ENCODE assay signal across 8 mouse cellular contexts in the genomic region with DNA sequence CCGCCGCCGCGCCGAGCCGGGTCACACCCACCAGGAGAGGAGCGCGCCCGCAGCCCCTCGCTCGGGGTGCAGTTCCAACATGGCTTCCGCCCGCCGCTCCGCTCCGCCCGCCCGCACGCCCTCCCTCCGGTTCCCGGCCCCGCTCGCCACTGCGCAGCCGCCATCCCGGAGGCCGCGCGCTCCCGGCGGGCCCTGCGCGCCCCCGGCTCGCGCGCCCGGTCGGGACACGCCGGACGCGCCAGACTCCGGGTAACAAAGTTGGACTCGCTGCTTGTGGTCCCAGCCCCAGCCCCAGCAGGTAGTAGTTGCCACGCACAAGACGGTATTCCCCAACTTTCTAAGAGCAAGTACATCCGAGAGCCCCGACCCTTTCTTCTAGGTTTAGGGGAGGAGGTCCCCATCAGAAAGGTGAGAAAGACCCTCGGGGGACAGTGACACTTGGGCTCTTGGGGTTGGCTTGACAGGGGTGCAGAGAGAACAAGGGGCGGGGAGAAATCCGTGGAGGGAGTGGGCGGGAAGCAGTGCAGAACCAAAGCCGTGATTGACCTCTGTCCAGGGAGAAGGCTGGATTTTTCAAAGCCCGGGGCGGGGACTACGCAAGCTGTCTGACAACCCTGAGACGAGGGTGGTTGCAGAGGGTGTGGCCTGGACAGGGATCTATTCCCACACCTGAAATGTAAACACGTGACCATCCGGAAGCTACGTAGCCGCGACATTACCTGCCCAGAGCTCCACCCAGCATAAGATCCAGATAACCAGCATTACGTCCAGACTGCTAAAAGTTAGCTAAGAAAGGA. TPM values are rescaled to one million over a fixed set of nuclear protein-coding genes. Genes with fewer than 3 reads are reported as not detected.
DNase-seq lines count a peak whose midpoint lies in the region; ATAC-seq and TF ChIP-seq lines count a peak whose summit lies in the region.

A gene (minus strand): TSS at position 424 of the 797 bp plus-strand sequence.

- peak; percentile 93 for ATAC-seq in heart, embryonic 14.5 days (ENCODE audit: insufficient number of reproducible peaks, insufficient read depth, low FRiP score, low read depth)
- ATAC-seq in liver, embryonic 14.5 days (ENCODE audit: insufficient read depth): peak; percentile 81
- ATAC-seq in neural tube, embryonic 11.5 days (ENCODE audit: insufficient read depth, low FRiP score, low TSS enrichment): peak; percentile 95
- peak; percentile 92 for ATAC-seq in stomach, embryonic 16.5 days (ENCODE audit: insufficient read depth, low FRiP score)

- WGBS in bone marrow, adult 2 months: 4% methylated on average over 59 of the region's 64 CpGs
- whole genome bisulfite sequencing in forebrain, embryonic 10.5 days: under 1% methylated on average over 57 of the region's 64 CpGs
- WGBS in heart, embryonic 14.5 days: under 1% methylated on average over 47 of the region's 64 CpGs
- 2% methylated on average over 59 of the region's 64 CpGs for WGBS in liver, embryonic 14.5 days (ENCODE audit: insufficient replicate concordance)
- WGBS in neural tube, embryonic 11.5 days: 1% methylated on average over 58 of the region's 64 CpGs
- WGBS in stomach, embryonic 16.5 days: under 1% methylated on average over 52 of the region's 64 CpGs

- peaks cover 3% of the 10 kb centered on the region; the same call in 1 of the 2 replicates for H3K9me3 ChIP-seq in forebrain, embryonic 10.5 days
- H3K9me3 ChIP-seq in heart, embryonic 14.5 days (ENCODE audit: control insufficient read depth, low read length): 0 out of 2 replicates have a peak, but pooled peaks cover 4% of the 10 kb centered on the region
- no peaks in the 10 kb centered on the region for H3K9me3 ChIP-seq in liver, embryonic 14.5 days (ENCODE audit: control insufficient read depth, low read length)
- no peaks in the 10 kb centered on the region for H3K9me3 ChIP-seq in neural tube, embryonic 11.5 days (ENCODE audit: control insufficient read depth, low read length)
- no peaks in the 10 kb centered on the region for H3K9me3 ChIP-seq in stomach, embryonic 16.5 days (replicated peaks; ENCODE audit: control insufficient read depth, low read length)

- no peak for TF ChIP-seq POLR2A in bone marrow, adult 2 months (IDR thresholded peaks at IDR 0.05; ENCODE audit: borderline replicate concordance, control insufficient read depth, low read depth, low read length)

- peaks cover 9% of the 10 kb centered on the region for H3K36me3 ChIP-seq in forebrain, embryonic 10.5 days (replicated peaks)
- H3K36me3 ChIP-seq in heart, embryonic 14.5 days (ENCODE audit: control insufficient read depth, insufficient read depth, low read length): no peaks in the 10 kb centered on the region
- H3K36me3 ChIP-seq in liver, embryonic 14.5 days (replicated peaks; ENCODE audit: control insufficient read depth, insufficient read depth, low read depth): no peaks in the 10 kb centered on the region
- H3K36me3 ChIP-seq in neural tube, embryonic 11.5 days (ENCODE audit: control insufficient read depth, insufficient read depth, low read length): no peaks in the 10 kb centered on the region
- peaks cover 5% of the 10 kb centered on the region; the same call in 1 of the 2 replicates for H3K36me3 ChIP-seq in stomach, embryonic 16.5 days (ENCODE audit: control insufficient read depth, insufficient read depth, low read length)

- peak within 1 kb of the TSS; percentile 80 for H3K4me2 ChIP-seq in heart, embryonic 14.5 days (ENCODE audit: low read length)
- H3K4me2 ChIP-seq in liver, embryonic 14.5 days (ENCODE audit: low read depth): peak within 1 kb of the TSS; percentile 76
- peak within 1 kb of the TSS; percentile 69 for H3K4me2 ChIP-seq in neural tube, embryonic 11.5 days (ENCODE audit: low read depth)
- H3K4me2 ChIP-seq in stomach, embryonic 16.5 days (ENCODE audit: low read depth, low read length): peak within 1 kb of the TSS; percentile 88

- H3K27me3 ChIP-seq in forebrain, embryonic 10.5 days (ENCODE audit: poor library complexity, severe bottlenecking): no peaks in the 10 kb centered on the region
- no peaks in the 10 kb centered on the region for H3K27me3 ChIP-seq in heart, embryonic 14.5 days (ENCODE audit: control insufficient read depth, insufficient read depth, low read length)
- H3K27me3 ChIP-seq in liver, embryonic 14.5 days (ENCODE audit: control insufficient read depth, insufficient read depth, low read length): peaks cover 4% of the 10 kb centered on the region
- no peaks in the 10 kb centered on the region for H3K27me3 ChIP-seq in neural tube, embryonic 11.5 days (ENCODE audit: control insufficient read depth, insufficient read depth, low read length)
- H3K27me3 ChIP-seq in stomach, embryonic 16.5 days (ENCODE audit: control insufficient read depth, insufficient read depth, low read length): no peaks in the 10 kb centered on the region

- no peak for TF ChIP-seq EP300 in liver, embryonic 14.5 days (IDR thresholded peaks at IDR 0.05; ENCODE audit: low read depth)

- peak within 1 kb of the TSS; percentile 72 for H3K4me3 ChIP-seq in bone marrow, adult 2 months (replicated peaks; ENCODE audit: control insufficient read depth, low read depth, low read length)
- peak within 1 kb of the TSS; percentile 98 for H3K4me3 ChIP-seq in forebrain, embryonic 10.5 days
- H3K4me3 ChIP-seq in heart, embryonic 14.5 days (ENCODE audit: control insufficient read depth in 1 of 2, insufficient read depth in 1 of 2, low read depth in 1 of 2, low read length in 2 of 2): peak within 1 kb of the TSS; percentile 94 to 95
- H3K4me3 ChIP-seq in liver, embryonic 14.5 days (ENCODE audit: insufficient read depth in 1 of 2, low read depth in 2 of 2, low read length in 2 of 2): peak within 1 kb of the TSS; percentile 62 to 73
- peak within 1 kb of the TSS; percentile 93 for H3K4me3 ChIP-seq in neural tube, embryonic 11.5 days (ENCODE audit: low read depth, low read length)
- H3K4me3 ChIP-seq in stomach, embryonic 16.5 days (replicated peaks; ENCODE audit: low read length): peak within 1 kb of the TSS; percentile 96

- H3K27ac ChIP-seq in bone marrow, adult 2 months (ENCODE audit: control insufficient read depth, insufficient read depth, low read depth, low read length, poor library complexity): no peak within 1 kb of the TSS; the same call in 1 of the 2 replicates
- peak within 1 kb of the TSS; percentile 96 for H3K27ac ChIP-seq in forebrain, embryonic 10.5 days
- peak within 1 kb of the TSS; percentile 93 to 98 for H3K27ac ChIP-seq in heart, embryonic 14.5 days (replicated peaks in 1 of 2; ENCODE audit: control insufficient read depth in 1 of 2, insufficient read depth in 1 of 2, low read depth in 2 of 2, low read length in 2 of 2)
- no peak within 1 kb of the TSS for H3K27ac ChIP-seq in liver, embryonic 14.5 days
- peak within 1 kb of the TSS; percentile 95 for H3K27ac ChIP-seq in neural tube, embryonic 11.5 days (ENCODE audit: low read depth, low read length)
- H3K27ac ChIP-seq in stomach, embryonic 16.5 days (ENCODE audit: low read length): peak within 1 kb of the TSS; percentile 100

- DNase-seq in B cell, adult 2 months: peak; percentile 75 to 76
- peak; percentile 82 for DNase-seq in forebrain, embryonic 10.5 days (ENCODE audit: extremely low spot score, low spot score)
- DNase-seq in kidney, postnatal 14 days: peak; percentile 94
- DNase-seq in liver, embryonic 14.5 days (ENCODE audit: low read depth in 3 of 3, low spot score in 3 of 3): peak; percentile 29 to 47 (median 39)
- peak; percentile 88 for DNase-seq in neural tube, embryonic 11.5 days (ENCODE audit: low spot score)

- H3K4me1 ChIP-seq in bone marrow, adult 2 months (ENCODE audit: control insufficient read depth, insufficient read depth, low read length): no peaks in the 10 kb centered on the region; the same call in 1 of the 2 replicates
- peaks cover 24% of the 10 kb centered on the region for H3K4me1 ChIP-seq in forebrain, embryonic 10.5 days
- H3K4me1 ChIP-seq in heart, embryonic 14.5 days (ENCODE audit: control insufficient read depth in 2 of 2, insufficient read depth in 2 of 2, low read length in 2 of 2): peaks cover 7 to 43% of the 10 kb centered on the region in 2 experiments
- H3K4me1 ChIP-seq in liver, embryonic 14.5 days (replicated peaks; ENCODE audit: control insufficient read depth in 2 of 2, insufficient read depth in 2 of 2, low read length in 1 of 2): peaks cover 5 to 11% of the 10 kb centered on the region in 2 experiments
- peaks cover 9% of the 10 kb centered on the region for H3K4me1 ChIP-seq in neural tube, embryonic 11.5 days (ENCODE audit: control insufficient read depth, insufficient read depth, low read length)
- H3K4me1 ChIP-seq in stomach, embryonic 16.5 days (ENCODE audit: control insufficient read depth, insufficient read depth, low read length): peaks cover 26% of the 10 kb centered on the region

- H3K9ac ChIP-seq in heart, embryonic 14.5 days (ENCODE audit: low read length): peak within 1 kb of the TSS; percentile 98
- H3K9ac ChIP-seq in liver, embryonic 14.5 days (replicated peaks): peak within 1 kb of the TSS; percentile 10
- H3K9ac ChIP-seq in neural tube, embryonic 11.5 days (ENCODE audit: low read length): peak within 1 kb of the TSS; percentile 96
- H3K9ac ChIP-seq in stomach, embryonic 16.5 days (ENCODE audit: low read length): peak within 1 kb of the TSS; percentile 99

- no peak for TF ChIP-seq CTCF in bone marrow, adult 2 months (IDR thresholded peaks at IDR 0.05; ENCODE audit: control insufficient read depth, insufficient read depth, low read length)
- TF ChIP-seq CTCF in liver, embryonic 14.5 days (IDR thresholded peaks at IDR 0.05; ENCODE audit: low read depth): no peak

RNA-seq across cellular contexts. Expression of the gene that starts here (rescaled TPM):
- polyA plus RNA-seq in bone marrow, adult 2 months (2011; ENCODE audit: insufficient read depth, insufficient read length, low replicate concordance, missing spikeins): 1.6 and 2.8 TPM in 2 replicates
- polyA plus RNA-seq in forebrain, embryonic 10.5 days (2016; fragmentation: Nextera tagmentation; extraction: Ambion mirVana): 13.9 and 15.9 TPM in 2 replicates
- polyA plus RNA-seq in heart, embryonic 14.5 days (2014; fragmentation: Nextera tagmentation; extraction: Ambion mirVana): 29.1 and 29.6 TPM in 2 replicates
- 3.5 and 4.3 TPM in 2 replicates for polyA plus RNA-seq in liver, embryonic 14.5 days (2012; rRNA removed)
- polyA plus RNA-seq in liver, embryonic 14.5 days (2014; fragmentation: Nextera tagmentation; extraction: Ambion mirVana): 4.0 and 4.3 TPM in 2 replicates
- polyA plus RNA-seq in neural tube, embryonic 11.5 days (2014; fragmentation: Nextera tagmentation; extraction: Ambion mirVana): 29.4 and 31.8 TPM in 2 replicates
- polyA plus RNA-seq in stomach, embryonic 16.5 days (2015; fragmentation: Nextera tagmentation; extraction: Ambion mirVana): 20.0 and 21.5 TPM in 2 replicates

Comparison
In these comparisons a context has a peak if more than half of its experiments do, and no peak if none do; other contexts are left out.
1. DNase-seq: peak in every context shown above with its lines; median percentile 94 in kidney, postnatal 14 days; 88 in neural tube, embryonic 11.5 days; 82 in forebrain, embryonic 10.5 days; 76 in B cell, adult 2 months; 39 in liver, embryonic 14.5 days.
2. H3K27ac ChIP-seq: peak in forebrain, embryonic 10.5 days (single experiment), heart, embryonic 14.5 days (2 of 2), neural tube, embryonic 11.5 days (single experiment) and stomach, embryonic 16.5 days (single experiment); none in bone marrow, adult 2 months (single experiment) and liver, embryonic 14.5 days (single experiment).
3. H3K9ac ChIP-seq: peak in every context shown above with its lines; median percentile 99 in stomach, embryonic 16.5 days; 98 in heart, embryonic 14.5 days; 96 in neural tube, embryonic 11.5 days; 10 in liver, embryonic 14.5 days.
4. Peak in every context shown above with its lines, with median percentiles within 50 percentile points of each other: H3K4me3 ChIP-seq, ATAC-seq and H3K4me2 ChIP-seq.